Mouse (Mus musculus) limb, embryonic 14.5 days (tissue): Measurements from ENCODE around the gene Itih1. TPM values are rescaled to one million over a fixed set of nuclear protein-coding genes. Genes with fewer than 3 reads are reported as not detected.

ENCODE experiments used
- ATAC-seq: fragments of 200-750 bp; cut with Nextera tagmentation; 2 replicates; pipeline ENCODE4 v1.8.0; 2017; ENCODE audit warnings: low read depth, moderate number of reproducible peaks, moderate TSS enrichment; ENCODE audit not compliant: low FRiP score
- DNase-seq: peaks from one replicate; pipeline ENCODE4 v3.0.0-alpha.2; 2015; ENCODE audit warnings: low spot score
- H3K27ac ChIP-seq: fragments of 300-500 bp; sonication (generic); replicated peaks from 2 replicates; pipeline ENCODE4 v1.5.1; 2014; ENCODE audit warnings: low read depth, mild to moderate bottlenecking, low read length, moderate library complexity, mixed read lengths
- H3K27me3 ChIP-seq: fragments of 300-500 bp; sonication (generic); 2 replicates; pipeline ENCODE4 v1.6.1; 2014; ENCODE audit warnings: low read length, mixed read lengths; ENCODE audit not compliant: control insufficient read depth, insufficient read depth
- H3K36me3 ChIP-seq: fragments of 300-500 bp; sonication (generic); 2 replicates; pipeline ENCODE4 v1.6.1; 2014; ENCODE audit warnings: mild to moderate bottlenecking, low read length, moderate library complexity, mixed read lengths; ENCODE audit not compliant: control insufficient read depth, insufficient read depth
- H3K4me1 ChIP-seq: fragments of 300-500 bp; sonication (generic); 2 replicates; pipeline ENCODE4 v1.6.1; 2014; ENCODE audit warnings: antibody characterized with exemption, low read length, mixed read lengths; ENCODE audit not compliant: control insufficient read depth, insufficient read depth
- H3K4me2 ChIP-seq: fragments of 300-500 bp; sonication (generic); replicated peaks from 2 replicates; pipeline ENCODE4 v1.6.1; 2014; ENCODE audit warnings: low read depth, mild to moderate bottlenecking, low read length, moderate library complexity; ENCODE audit not compliant: severe bottlenecking
- H3K4me3 ChIP-seq: fragments of 300-500 bp; sonication (generic); replicated peaks from 2 replicates; pipeline ENCODE4 v1.5.1; 2014; ENCODE audit warnings: low read length
- H3K9ac ChIP-seq: fragments of 300-500 bp; sonication (generic); 2 replicates; pipeline ENCODE4 v1.6.1; 2014; ENCODE audit warnings: mild to moderate bottlenecking, low read depth, low read length, moderate library complexity; ENCODE audit not compliant: severe bottlenecking
- H3K9me3 ChIP-seq: fragments of 300-500 bp; sonication (generic); 2 replicates; pipeline ENCODE4 v1.6.1; 2016; ENCODE audit warnings: low read length; ENCODE audit not compliant: control insufficient read depth
- POLR2A ChIP-seq: fragments of 200-500 bp; IDR thresholded peaks from 2 replicates; pipeline ENCODE4 v1.8.0; 2012; ENCODE audit warnings: inconsistent platforms, mild to moderate bottlenecking, moderate library complexity, borderline replicate concordance; ENCODE audit not compliant: insufficient read depth, insufficient read length; ENCODE audit errors: extremely low read depth
- WGBS: fragments of 180-500 bp; shearing (Covaris S2); extraction: QIAGEN DNeasy Blood & Tissue Kit; methylation state at CpG from one replicate; pipeline ENCODE4 v1.1.7; 2014; 5-methylcytosine and 5-hydroxymethylcytosine counted together
- polyA plus RNA-seq, 2 experiments: library from polyadenylated mRNA; depleted of rRNA in 1 of 2; stranded (reverse) in 1 of 2; unstranded in 1 of 2; fragments of >200 nt; fragmentation: Nextera tagmentation in 1 of 2; extraction: Ambion mirVana in 1 of 2; gene quantifications; 2 replicates each; pipeline versions ENCODE4 v1.2.1 to v1.2.3; 2012 to 2014

Itih1 gene
- polyA plus RNA-seq, 2 experiments, result 0.03 TPM; not detected in 1

- Histone ChIP-seq H3K36me3 (no peaks in the 10 kb centered on the region), H3K4me1 (no peaks in the 10 kb centered on the region), H3K27ac (no peak overlapping the region), H3K9me3 (no peaks in the 10 kb centered on the region), H3K4me2 (no peak overlapping the region), H3K4me3 (no peak overlapping the region), H3K27me3 (no peaks in the 10 kb centered on the region), H3K9ac (no peak overlapping the region)
- WGBS, result 89% methylated on average over 1 of the region's 1 CpGs
- no peak for ATAC-seq
- DNase-seq, result no peak
- no peak for TF ChIP-seq POLR2A
Measured at GRCm38 (mm10) chr14:30916516-30916915, 26.6 kb downstream of the Itih1 start.

GRCm38 (mm10) chr14:30913404-30913803 is 29.7 kb downstream of the Itih1 start:
- Histone ChIP-seq H3K36me3 (no peaks in the 10 kb centered on the region), H3K27me3 (no peaks in the 10 kb centered on the region), H3K9ac (no peak overlapping the region), H3K4me3 (no peak overlapping the region), H3K27ac (no peak overlapping the region), H3K4me1 (no peaks in the 10 kb centered on the region), H3K9me3 (no peaks in the 10 kb centered on the region), H3K4me2 (no peak overlapping the region)
- ATAC-seq (no peak), DNase-seq (no peak)
- WGBS, result 78% methylated on average over 5 of the region's 5 CpGs
- TF ChIP-seq POLR2A, result no peak

DNA sequence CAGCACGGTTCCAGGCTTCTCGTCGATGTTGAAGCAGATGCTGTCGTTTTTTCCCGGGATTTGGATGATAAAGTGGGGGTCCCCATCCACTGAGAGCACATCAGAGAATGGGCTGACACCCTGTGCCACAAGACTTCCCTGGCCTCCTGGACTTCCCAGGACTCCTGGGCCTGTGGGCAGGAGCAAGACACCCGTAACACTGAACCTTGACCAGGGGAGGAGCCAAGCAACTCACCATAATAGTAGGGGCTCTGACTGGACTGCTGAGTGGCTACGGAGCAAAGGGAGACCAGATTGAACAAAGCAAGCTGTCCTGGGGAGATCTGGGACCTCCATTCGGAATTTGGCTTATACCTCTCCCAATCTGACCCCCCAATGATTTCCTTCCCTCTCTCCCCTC is 30.4 kb downstream of the Itih1 start:
- no peak overlapping the region for H3K27ac ChIP-seq
- no peak for DNase-seq
- no peak overlapping the region for H3K4me2 ChIP-seq
- H3K9me3 ChIP-seq, result no peaks in the 10 kb centered on the region
- H3K36me3 ChIP-seq, result no peaks in the 10 kb centered on the region
- no peak for TF ChIP-seq POLR2A
- whole genome bisulfite sequencing, result 84% methylated on average over 8 of the region's 8 CpGs
- no peaks in the 10 kb centered on the region for H3K4me1 ChIP-seq
- no peaks in the 10 kb centered on the region for H3K27me3 ChIP-seq
- no peak overlapping the region for H3K9ac ChIP-seq
- no peak overlapping the region for H3K4me3 ChIP-seq
- no peak for ATAC-seq

DNA sequence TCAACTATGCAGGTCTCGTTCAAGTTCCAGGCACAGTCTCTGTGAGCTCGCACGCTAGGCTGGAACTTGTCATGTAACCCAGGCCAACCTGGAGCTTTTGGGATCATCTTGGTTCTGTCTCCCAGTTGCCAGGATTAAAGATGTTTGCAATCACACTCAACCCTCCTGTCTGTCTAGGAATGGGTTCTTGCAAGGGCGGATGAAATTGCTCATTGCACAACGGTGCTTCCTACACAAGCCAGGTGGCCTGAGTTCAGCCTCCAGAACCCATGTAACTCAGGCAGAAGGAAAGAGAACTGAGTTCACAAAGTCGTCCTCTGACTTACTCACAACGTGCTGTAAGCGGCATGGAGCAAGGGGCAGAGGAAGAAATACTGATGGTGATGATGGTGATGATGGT is 31.9 kb downstream of the Itih1 start:
- no peak overlapping the region for H3K4me2 ChIP-seq
- no peak overlapping the region for H3K9ac ChIP-seq
- H3K36me3 ChIP-seq, result no peaks in the 10 kb centered on the region
- H3K9me3 ChIP-seq, result no peaks in the 10 kb centered on the region
- no peak for ATAC-seq
- H3K27ac ChIP-seq, result no peak overlapping the region
- no peaks in the 10 kb centered on the region for H3K27me3 ChIP-seq
- no peak for DNase-seq
- WGBS, result 89% methylated on average over 8 of the region's 8 CpGs
- H3K4me1 ChIP-seq, result no peaks in the 10 kb centered on the region
- TF ChIP-seq POLR2A, result no peak
- H3K4me3 ChIP-seq, result no peak overlapping the region

- no peak for TF ChIP-seq POLR2A
- WGBS, result 67% methylated on average over 3 of the region's 3 CpGs
Measured at GRCm38 (mm10) chr14:30907814-30908265, 35.2 kb downstream of the Itih1 start.

GRCm38 (mm10) chr14:30906001-30906400 is 37.1 kb downstream of the Itih1 start:
- no peak for TF ChIP-seq POLR2A
- H3K4me1 ChIP-seq, result no peaks in the 10 kb centered on the region
- H3K9me3 ChIP-seq, result no peaks in the 10 kb centered on the region
- WGBS, result 87% methylated on average over 6 of the region's 6 CpGs
- H3K4me3 ChIP-seq, result no peak overlapping the region
- H3K27ac ChIP-seq, result no peak overlapping the region
- no peaks in the 10 kb centered on the region for H3K27me3 ChIP-seq
- no peak for DNase-seq
- no peak overlapping the region for H3K4me2 ChIP-seq
- H3K36me3 ChIP-seq, result no peaks in the 10 kb centered on the region
- no peak for ATAC-seq
- no peak overlapping the region for H3K9ac ChIP-seq

More at GRCm38 (mm10) chr14:30907814-30908265, 35.2 kb downstream of the Itih1 start:
- H3K36me3 ChIP-seq, result no peaks in the 10 kb centered on the region
- DNase-seq (no peak), ATAC-seq (no peak)
- H3K27ac ChIP-seq, result no peak overlapping the region
- no peak overlapping the region for H3K4me3 ChIP-seq
- no peak overlapping the region for H3K4me2 ChIP-seq
- H3K4me1 ChIP-seq, result no peaks in the 10 kb centered on the region
- H3K9me3 ChIP-seq, result no peaks in the 10 kb centered on the region
- H3K9ac ChIP-seq, result no peak overlapping the region
- no peaks in the 10 kb centered on the region for H3K27me3 ChIP-seq
